Mouse (Mus musculus): ENCODE measurements at regions not wholly inside any gene's neighbourhood (a gene's known extent, or its start where the extent isn't known, plus 50 kb on each side); places are given as distances from the start of the nearest gene placed in this dataset.
A peak's percentile ranks its signal among the peaks of the same experiment; 100 is the strongest.

DNA sequence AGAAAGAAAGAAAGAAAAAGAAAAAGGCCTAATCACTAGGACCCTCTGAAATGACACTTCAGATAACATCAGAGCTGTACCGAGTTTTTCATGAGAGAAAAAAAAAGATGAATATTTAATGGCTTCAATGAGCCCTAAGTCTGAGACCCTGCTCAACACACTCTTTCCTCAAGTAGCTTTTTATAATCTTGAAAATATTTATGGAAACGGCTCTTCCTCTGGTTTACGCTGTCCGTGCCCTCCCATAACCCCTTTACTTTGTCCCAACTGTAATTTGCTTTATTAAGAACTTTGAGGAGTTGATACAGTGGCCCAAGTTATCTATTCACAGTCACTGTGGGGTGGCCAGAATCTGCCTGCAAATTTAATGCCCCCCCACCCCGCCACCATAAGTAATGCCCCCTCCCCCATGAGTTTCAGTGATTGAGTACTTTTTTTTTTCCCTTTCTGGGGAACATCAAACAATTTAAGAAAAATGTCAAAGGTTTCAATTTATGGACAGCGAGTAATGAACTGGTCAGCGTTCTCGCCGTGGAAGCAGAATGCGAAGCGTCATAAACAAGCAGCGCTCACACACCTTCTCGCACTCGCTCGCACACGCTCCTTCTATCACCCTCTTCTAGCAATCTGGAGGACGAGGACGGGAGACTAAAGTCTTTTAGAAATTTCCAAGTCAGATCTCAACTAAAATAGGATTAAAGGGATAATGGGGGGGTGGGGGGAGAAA is 316.3 kb downstream of the Med13l start:
- WGBS, result 10% methylated on average over 18 of the region's 18 CpGs
- H3K4me2 ChIP-seq (ENCODE audit: low read length), result peak overlapping the region; percentile 71

DNA sequence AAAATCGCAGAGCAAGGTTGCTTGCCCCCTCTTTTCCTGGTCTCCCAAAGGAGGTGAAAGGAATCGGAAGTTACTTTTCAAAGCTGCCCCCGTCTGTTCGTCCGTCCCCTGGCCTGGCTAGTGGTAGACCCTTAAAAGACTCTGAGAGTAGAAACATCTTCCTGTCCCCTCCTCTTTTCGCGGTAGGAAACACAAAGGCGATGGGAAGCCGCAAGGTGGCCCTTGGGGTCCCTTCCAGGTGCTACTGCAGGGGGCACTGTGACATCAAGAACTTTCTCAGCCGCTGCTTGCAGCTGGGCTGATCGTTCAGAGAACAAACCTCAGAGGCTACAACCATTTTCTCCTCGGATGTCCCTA is 316.8 kb downstream of the Med13l start:
- H3K4me2 ChIP-seq (ENCODE audit: low read length), result peak overlapping the region; percentile 71
- H3K4me1 ChIP-seq (replicated peaks; ENCODE audit: control insufficient read depth, insufficient read depth, low read length), result peaks cover 4% of the 10 kb centered on the region; the same call in 1 of the 2 replicates
- ATAC-seq (replicated peaks; ENCODE audit: low FRiP score, low TSS enrichment, low read depth) (peak; percentile 51; the same call in 1 of the 2 replicates), DNase-seq (ENCODE audit: low spot score) (peak; percentile 86)
- no peaks in the 10 kb centered on the region for H3K9me3 ChIP-seq (ENCODE audit: control insufficient read depth, low read length)
- H3K4me3 ChIP-seq (ENCODE audit: low read depth, low read length), result peak overlapping the region; percentile 28
- H3K9ac ChIP-seq (ENCODE audit: low read length), result peak overlapping the region; percentile 34; the same call in 1 of the 2 replicates
- WGBS, result under 1% methylated on average over 12 of the region's 12 CpGs
- peaks cover 26% of the 10 kb centered on the region for H3K27me3 ChIP-seq (replicated peaks; ENCODE audit: control insufficient read depth, insufficient read depth, low read length)
- H3K27ac ChIP-seq (ENCODE audit: low read depth), result no peak overlapping the region
- H3K36me3 ChIP-seq (ENCODE audit: control insufficient read depth, insufficient read depth, low read length), result no peaks in the 10 kb centered on the region

More for the DNA sequence above, 316.3 kb downstream of the Med13l start:
- Histone ChIP-seq H3K4me1 (replicated peaks; ENCODE audit: control insufficient read depth, insufficient read depth, low read length) (peaks cover 4% of the 10 kb centered on the region; the same call in 1 of the 2 replicates), H3K27ac (ENCODE audit: low read depth) (no peak overlapping the region), H3K9ac (ENCODE audit: low read length) (peak overlapping the region; percentile 34; the same call in 1 of the 2 replicates), H3K36me3 (ENCODE audit: control insufficient read depth, insufficient read depth, low read length) (no peaks in the 10 kb centered on the region), H3K4me3 (ENCODE audit: low read depth, low read length) (peak overlapping the region; percentile 28), H3K27me3 (replicated peaks; ENCODE audit: control insufficient read depth, insufficient read depth, low read length) (peaks cover 26% of the 10 kb centered on the region), H3K9me3 (ENCODE audit: control insufficient read depth, low read length) (no peaks in the 10 kb centered on the region)
- DNase-seq (ENCODE audit: low spot score) (no peak), ATAC-seq (replicated peaks; ENCODE audit: low FRiP score, low TSS enrichment, low read depth) (no peak)

DNA sequence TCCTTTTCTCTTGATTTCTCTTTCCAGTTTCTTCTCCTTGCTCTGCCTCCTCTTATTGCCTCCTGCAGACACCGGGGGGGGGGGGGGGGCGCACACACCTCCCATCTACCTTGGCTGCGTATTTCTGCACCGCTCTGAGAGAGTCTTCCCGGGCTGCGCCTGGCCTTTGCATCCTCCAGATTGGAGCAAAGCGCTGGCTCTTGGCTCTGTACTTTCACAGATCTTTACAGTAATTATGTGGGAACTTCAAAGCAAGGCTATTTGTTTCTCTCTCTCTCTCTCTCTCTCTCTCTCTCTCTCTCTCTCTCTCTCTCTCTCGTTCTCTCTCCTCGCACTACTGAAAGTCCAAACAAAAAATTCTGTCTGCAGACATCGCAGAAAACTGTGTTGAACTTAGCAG is 317.4 kb downstream of the Med13l start:
- peaks cover 26% of the 10 kb centered on the region for H3K27me3 ChIP-seq (replicated peaks; ENCODE audit: control insufficient read depth, insufficient read depth, low read length)
- H3K9me3 ChIP-seq (ENCODE audit: control insufficient read depth, low read length), result no peaks in the 10 kb centered on the region
- H3K9ac ChIP-seq (ENCODE audit: low read length), result no peak overlapping the region
- DNase-seq (ENCODE audit: low spot score) (no peak), ATAC-seq (replicated peaks; ENCODE audit: low FRiP score, low TSS enrichment, low read depth) (no peak)
- peak overlapping the region; percentile 71 for H3K4me2 ChIP-seq (ENCODE audit: low read length)
- peaks cover 4% of the 10 kb centered on the region; the same call in 1 of the 2 replicates for H3K4me1 ChIP-seq (replicated peaks; ENCODE audit: control insufficient read depth, insufficient read depth, low read length)
- H3K27ac ChIP-seq (ENCODE audit: low read depth), result no peak overlapping the region
- no peaks in the 10 kb centered on the region for H3K36me3 ChIP-seq (ENCODE audit: control insufficient read depth, insufficient read depth, low read length)
- no peak overlapping the region for H3K4me3 ChIP-seq (ENCODE audit: low read depth, low read length)
- WGBS, result 18% methylated on average over 10 of the region's 10 CpGs

DNA sequence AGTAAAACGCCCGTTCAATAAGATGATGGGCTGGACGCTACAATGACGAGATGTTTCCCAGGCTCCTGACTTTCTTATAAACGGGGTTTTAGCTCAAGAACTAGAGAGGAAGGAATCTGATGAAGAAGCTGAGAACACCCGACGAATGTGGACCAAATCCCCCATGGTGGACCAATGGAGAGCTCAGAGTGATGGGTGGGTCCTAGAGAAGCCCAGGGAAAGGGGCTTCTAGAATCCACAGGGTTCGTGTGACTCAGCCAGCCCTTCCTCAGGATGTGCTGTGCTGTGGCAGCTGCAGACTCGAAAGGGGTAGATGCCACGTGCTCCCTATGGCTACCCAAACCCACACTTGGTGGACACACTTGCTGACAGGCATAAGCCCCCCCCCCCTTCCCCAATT is 318.2 kb downstream of the Med13l start:
- H3K27ac ChIP-seq (ENCODE audit: low read depth), result no peak overlapping the region
- peaks cover 4% of the 10 kb centered on the region; the same call in 1 of the 2 replicates for H3K4me1 ChIP-seq (replicated peaks; ENCODE audit: control insufficient read depth, insufficient read depth, low read length)
- no peak overlapping the region for H3K4me2 ChIP-seq (ENCODE audit: low read length)
- no peaks in the 10 kb centered on the region for H3K36me3 ChIP-seq (ENCODE audit: control insufficient read depth, insufficient read depth, low read length)
- DNase-seq (ENCODE audit: low spot score), result peak; percentile 58
- no peak overlapping the region for H3K4me3 ChIP-seq (ENCODE audit: low read depth, low read length)
- H3K27me3 ChIP-seq (replicated peaks; ENCODE audit: control insufficient read depth, insufficient read depth, low read length), result peaks cover 26% of the 10 kb centered on the region
- no peak overlapping the region for H3K9ac ChIP-seq (ENCODE audit: low read length)
- H3K9me3 ChIP-seq (ENCODE audit: control insufficient read depth, low read length), result no peaks in the 10 kb centered on the region
- 32% methylated on average over 10 of the region's 10 CpGs for WGBS
- ATAC-seq (replicated peaks; ENCODE audit: low FRiP score, low TSS enrichment, low read depth), result no peak

DNA sequence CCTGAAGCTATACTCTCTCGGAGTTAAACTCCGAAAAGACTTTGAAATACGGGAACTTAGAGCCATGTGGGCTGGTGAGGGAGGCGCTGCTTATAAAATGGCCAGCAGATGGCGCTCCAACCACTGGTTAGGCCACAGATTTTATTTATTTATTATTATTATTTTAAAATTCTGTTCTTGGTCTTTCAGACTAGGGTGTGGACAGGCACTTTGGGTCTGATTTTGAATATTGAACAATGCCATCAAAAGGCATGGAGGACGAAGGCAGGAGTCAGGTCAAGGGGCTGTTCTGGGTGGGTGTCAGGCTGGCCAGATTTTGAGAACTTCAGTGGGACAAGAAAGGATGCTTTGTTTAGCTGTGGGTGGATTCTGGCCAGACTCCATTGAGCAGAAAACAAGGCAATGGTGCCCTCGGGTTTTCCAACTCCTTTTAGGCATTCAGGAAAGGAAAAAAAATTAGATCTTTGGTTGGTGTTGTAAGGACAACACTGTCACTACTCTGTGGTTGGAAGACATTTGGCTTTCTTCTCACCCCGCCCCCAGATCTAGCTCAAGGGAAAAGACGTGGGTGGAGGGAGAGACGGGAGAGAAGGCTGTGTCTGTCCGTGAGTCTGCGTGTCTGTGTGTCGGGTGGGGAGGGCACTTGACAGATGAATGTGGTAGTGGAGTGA is 319.5 kb downstream of the Med13l start:
- Histone ChIP-seq H3K4me3 (ENCODE audit: low read depth, low read length) (no peak overlapping the region), H3K9ac (ENCODE audit: low read length) (no peak overlapping the region), H3K4me1 (replicated peaks; ENCODE audit: control insufficient read depth, insufficient read depth, low read length) (peaks cover 4% of the 10 kb centered on the region; the same call in 1 of the 2 replicates), H3K9me3 (ENCODE audit: control insufficient read depth, low read length) (no peaks in the 10 kb centered on the region), H3K36me3 (ENCODE audit: control insufficient read depth, insufficient read depth, low read length) (no peaks in the 10 kb centered on the region), H3K27me3 (replicated peaks; ENCODE audit: control insufficient read depth, insufficient read depth, low read length) (peaks cover 26% of the 10 kb centered on the region), H3K27ac (ENCODE audit: low read depth) (no peak overlapping the region), H3K4me2 (ENCODE audit: low read length) (no peak overlapping the region)
- 17% methylated on average over 13 of the region's 13 CpGs for WGBS
- DNase-seq (ENCODE audit: low spot score), result peak; percentile 89
- 0 out of 2 replicates have a peak, but pooled peaks have one; percentile 28 for ATAC-seq (replicated peaks; ENCODE audit: low FRiP score, low TSS enrichment, low read depth)

DNA sequence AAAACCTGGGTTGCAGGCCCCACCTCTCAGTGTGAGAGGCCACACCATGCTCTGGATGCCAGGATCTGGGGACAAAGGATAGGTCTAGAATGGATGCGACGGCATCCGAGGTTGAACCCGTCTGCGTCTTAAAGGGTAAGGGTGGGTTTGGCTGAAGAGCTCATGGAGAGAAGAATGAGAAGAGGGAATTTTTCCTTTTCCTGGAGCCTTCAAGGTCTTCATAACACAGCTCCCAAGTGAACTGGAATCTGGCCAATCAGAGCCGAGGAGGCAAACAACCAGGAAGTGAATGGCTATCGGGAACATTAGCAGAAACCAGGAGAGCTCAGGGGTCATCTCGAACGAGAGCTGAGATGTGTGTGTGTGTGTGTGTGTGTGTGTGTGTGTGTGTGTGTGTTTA is 320.1 kb downstream of the Med13l start:
- H3K27me3 ChIP-seq (replicated peaks; ENCODE audit: control insufficient read depth, insufficient read depth, low read length), result peaks cover 20% of the 10 kb centered on the region
- H3K4me2 ChIP-seq (ENCODE audit: low read length), result no peak overlapping the region
- peak; percentile 13; the same call in 1 of the 2 replicates for ATAC-seq (replicated peaks; ENCODE audit: low FRiP score, low TSS enrichment, low read depth)
- H3K9ac ChIP-seq (ENCODE audit: low read length), result no peak overlapping the region
- H3K4me1 ChIP-seq (replicated peaks; ENCODE audit: control insufficient read depth, insufficient read depth, low read length), result peaks cover 4% of the 10 kb centered on the region; the same call in 1 of the 2 replicates
- H3K36me3 ChIP-seq (ENCODE audit: control insufficient read depth, insufficient read depth, low read length), result no peaks in the 10 kb centered on the region
- WGBS, result 66% methylated on average over 9 of the region's 9 CpGs
- no peak overlapping the region for H3K4me3 ChIP-seq (ENCODE audit: low read depth, low read length)
- no peak overlapping the region for H3K27ac ChIP-seq (ENCODE audit: low read depth)
- DNase-seq (ENCODE audit: low spot score), result no peak
- H3K9me3 ChIP-seq (ENCODE audit: control insufficient read depth, low read length), result no peaks in the 10 kb centered on the region

DNA sequence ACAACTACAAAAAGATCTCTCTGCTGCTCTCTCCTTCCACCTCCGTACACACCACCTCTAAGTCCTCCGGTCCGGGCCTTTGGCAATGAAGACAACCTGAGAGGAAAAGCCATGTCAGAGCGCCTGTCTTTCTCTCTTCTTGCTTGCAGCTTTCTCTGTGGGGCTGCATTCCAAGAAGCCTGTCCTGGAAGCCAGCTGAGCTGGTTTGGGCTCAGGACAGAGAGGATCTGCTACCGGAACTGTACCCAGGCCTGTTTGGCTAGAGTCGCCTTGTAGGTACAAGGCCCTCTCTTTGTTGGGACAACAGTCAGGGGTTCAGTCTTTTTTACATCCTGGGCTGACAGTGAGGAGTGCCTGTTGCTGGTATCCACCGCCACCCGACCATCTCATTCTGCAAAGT is 321.4 kb downstream of the Med13l start:
- no peak for ATAC-seq (replicated peaks; ENCODE audit: low FRiP score, low TSS enrichment, low read depth)
- no peak overlapping the region for H3K9ac ChIP-seq (ENCODE audit: low read length)
- no peaks in the 10 kb centered on the region for H3K36me3 ChIP-seq (ENCODE audit: control insufficient read depth, insufficient read depth, low read length)
- no peak overlapping the region for H3K4me2 ChIP-seq (ENCODE audit: low read length)
- H3K27me3 ChIP-seq (replicated peaks; ENCODE audit: control insufficient read depth, insufficient read depth, low read length), result peaks cover 20% of the 10 kb centered on the region
- H3K4me1 ChIP-seq (replicated peaks; ENCODE audit: control insufficient read depth, insufficient read depth, low read length), result peaks cover 4% of the 10 kb centered on the region; the same call in 1 of the 2 replicates
- H3K9me3 ChIP-seq (ENCODE audit: control insufficient read depth, low read length), result no peaks in the 10 kb centered on the region
- H3K4me3 ChIP-seq (ENCODE audit: low read depth, low read length), result no peak overlapping the region
- WGBS, result 94% methylated on average over 8 of the region's 8 CpGs
- H3K27ac ChIP-seq (ENCODE audit: low read depth), result no peak overlapping the region
- DNase-seq (ENCODE audit: low spot score), result no peak

DNA sequence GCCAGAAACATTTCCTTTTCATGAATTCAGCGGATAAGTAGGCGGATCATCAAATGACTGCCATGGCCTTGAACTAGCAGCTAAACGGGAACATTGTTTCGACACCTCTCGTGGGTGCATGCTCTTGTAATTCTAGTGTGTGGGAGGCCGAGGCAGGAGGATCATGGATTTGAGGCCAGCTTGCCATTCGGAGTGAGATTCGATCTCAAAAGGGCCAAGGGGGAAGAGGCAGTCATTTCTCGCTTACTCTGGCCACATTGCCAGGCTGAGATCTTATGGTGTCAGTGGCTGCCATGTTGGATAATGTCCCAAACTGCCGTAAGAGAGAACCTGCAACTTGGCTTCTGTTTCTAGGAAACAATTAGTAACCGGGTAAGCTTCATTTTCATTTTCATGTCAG is 327.7 kb downstream of the Med13l start:
- no peaks in the 10 kb centered on the region for H3K36me3 ChIP-seq (ENCODE audit: control insufficient read depth, insufficient read depth, low read length)
- no peaks in the 10 kb centered on the region for H3K4me1 ChIP-seq (replicated peaks; ENCODE audit: control insufficient read depth, insufficient read depth, low read length)
- no peak for DNase-seq (ENCODE audit: low spot score)
- no peak for ATAC-seq (replicated peaks; ENCODE audit: low FRiP score, low TSS enrichment, low read depth)
- no peaks in the 10 kb centered on the region for H3K27me3 ChIP-seq (replicated peaks; ENCODE audit: control insufficient read depth, insufficient read depth, low read length)
- WGBS, result 88% methylated on average over 11 of the region's 11 CpGs
- no peak overlapping the region for H3K4me3 ChIP-seq (ENCODE audit: low read depth, low read length)
- no peak overlapping the region for H3K4me2 ChIP-seq (ENCODE audit: low read length)
- no peak overlapping the region for H3K9ac ChIP-seq (ENCODE audit: low read length)
- no peak overlapping the region for H3K27ac ChIP-seq (ENCODE audit: low read depth)
- H3K9me3 ChIP-seq (ENCODE audit: control insufficient read depth, low read length), result no peaks in the 10 kb centered on the region

Data from intestine, embryonic 14.5 days (tissue).